Mouse (Mus musculus) megakaryocyte, embryonic 14.5 days (primary cell): ENCODE measurements at regions not wholly inside any gene's neighbourhood (a gene's known extent, or its start where the extent isn't known, plus 50 kb on each side); places are given as distances from the start of the nearest gene placed in this dataset.

ENCODE experiments used
- FLI1 ChIP-seq: IDR thresholded peaks from 2 replicates; pipeline ENCODE4 v1.6.1; 2012; ENCODE audit warnings: low read length, inconsistent platforms, mixed read lengths
- GATA1 ChIP-seq: IDR thresholded peaks from 3 replicates; pipeline ENCODE4 v1.6.1; 2012; ENCODE audit warnings: mixed read lengths, low read length, inconsistent platforms, borderline replicate concordance

DNA sequence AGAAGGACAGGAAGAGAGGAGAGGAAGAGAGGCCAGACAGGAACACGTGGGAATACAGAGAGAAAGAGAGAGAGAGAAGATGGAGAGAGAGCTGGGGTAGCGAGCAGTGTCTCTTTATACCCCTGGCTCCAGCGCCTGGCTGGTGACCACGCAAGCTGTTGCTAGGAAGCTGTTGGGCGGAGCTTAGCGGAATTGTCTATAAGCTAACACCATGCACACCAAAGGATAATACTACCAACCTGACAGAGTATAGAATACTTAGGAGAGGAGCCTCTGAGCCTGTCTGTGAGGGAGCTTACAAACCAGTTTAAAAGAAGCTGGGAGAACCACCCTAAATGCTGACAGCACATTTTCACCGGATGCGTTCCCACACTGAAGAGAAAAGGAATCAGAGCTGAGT lies 100.2 kb upstream of the Kctd3 start:
- no peak for TF ChIP-seq GATA1
- TF ChIP-seq FLI1 = no peak
